Mouse (Mus musculus): ENCODE results near the gene Phldb1. TPM values are rescaled to one million over a fixed set of nuclear protein-coding genes. Genes with fewer than 3 reads are reported as not detected.
"Not testable (repeated sequence)": the region's sequence is repeated elsewhere in the genome, so short reads cannot be mapped to it uniquely, and the experiment has no call there.

The Phldb1 gene
- polyA plus RNA-seq, 1 experiment from 2014 or later: 40.8 TPM

DNA sequence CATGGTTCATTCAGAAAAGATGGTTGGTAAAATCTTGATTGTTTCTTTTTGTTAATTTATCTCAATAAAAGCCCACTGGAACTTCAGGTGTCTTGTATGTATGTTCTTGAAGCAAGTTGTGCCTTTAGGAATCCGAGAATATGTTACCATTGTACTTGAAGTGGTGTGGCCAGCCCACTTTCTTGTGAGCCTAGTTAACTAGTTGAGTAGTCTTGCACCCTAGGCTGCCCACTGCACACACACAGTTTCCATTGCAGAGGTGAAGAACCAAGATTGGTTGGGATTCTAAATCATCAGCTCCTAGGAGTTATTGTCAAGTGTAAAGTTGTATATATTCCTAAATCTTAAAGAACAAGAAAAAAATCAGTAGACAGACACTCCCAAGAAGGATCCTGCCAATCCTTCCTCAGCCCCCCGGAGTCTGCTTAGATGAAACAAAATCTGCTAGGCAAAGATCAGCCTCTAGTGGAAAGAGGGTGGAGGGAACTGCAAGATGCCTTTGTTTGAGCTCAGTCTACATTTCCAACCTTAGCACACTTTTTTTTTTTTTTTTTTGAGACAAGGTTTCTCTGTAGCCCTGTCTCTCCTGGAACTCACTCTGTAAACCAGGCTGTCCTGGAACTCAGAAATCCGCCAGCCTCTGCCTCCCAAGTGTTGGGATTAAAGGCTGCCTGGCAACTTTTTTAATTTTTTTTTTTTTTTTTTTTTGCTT is 94.2 kb downstream of the Phldb1 start:
- H3K36me3 ChIP-seq: peaks cover 56% of the 10 kb centered on the region
- no peaks in the 10 kb centered on the region for H3K4me1 ChIP-seq
- WGBS: 89% methylated on average over 3 of the region's 3 CpGs
- no peak for DNase-seq (ENCODE audit: low spot score)
- no peaks in the 10 kb centered on the region for H3K9me3 ChIP-seq (replicated peaks)
- no peak overlapping the region for H3K4me3 ChIP-seq
- no peak overlapping the region for H3K27ac ChIP-seq (replicated peaks)
- H3K27me3 ChIP-seq (ENCODE audit: low read depth, poor library complexity, severe bottlenecking): no peaks in the 10 kb centered on the region

DNA sequence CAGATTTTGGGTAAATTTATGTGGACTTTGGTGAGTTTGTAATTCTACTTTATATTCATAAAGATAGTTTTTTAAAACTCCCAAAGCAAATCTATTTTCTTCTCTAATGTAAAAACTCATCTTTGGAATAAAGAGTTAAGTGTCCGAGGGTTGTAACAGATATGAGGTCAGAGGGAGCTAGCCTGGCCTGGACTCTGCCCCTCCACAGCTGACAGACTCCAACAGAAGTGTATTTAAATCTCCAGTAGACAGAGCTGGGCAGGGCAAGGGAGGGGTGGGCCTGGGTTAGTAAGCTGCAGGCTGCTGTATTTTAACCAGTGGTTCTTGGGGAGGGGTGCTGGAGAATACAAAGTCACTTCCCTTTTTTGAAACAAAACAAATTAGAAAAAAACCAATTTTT is 95.0 kb downstream of the Phldb1 start:
- H3K27me3 ChIP-seq (ENCODE audit: low read depth, poor library complexity, severe bottlenecking); H3K4me1 ChIP-seq; DNase-seq (ENCODE audit: low spot score); H3K27ac ChIP-seq (replicated peaks); H3K9me3 ChIP-seq (replicated peaks); H3K4me3 ChIP-seq: not testable (repeated sequence)
- 96% methylated on average over 1 of the region's 1 CpGs for WGBS
- peaks cover 64% of the 10 kb centered on the region for H3K36me3 ChIP-seq

DNA sequence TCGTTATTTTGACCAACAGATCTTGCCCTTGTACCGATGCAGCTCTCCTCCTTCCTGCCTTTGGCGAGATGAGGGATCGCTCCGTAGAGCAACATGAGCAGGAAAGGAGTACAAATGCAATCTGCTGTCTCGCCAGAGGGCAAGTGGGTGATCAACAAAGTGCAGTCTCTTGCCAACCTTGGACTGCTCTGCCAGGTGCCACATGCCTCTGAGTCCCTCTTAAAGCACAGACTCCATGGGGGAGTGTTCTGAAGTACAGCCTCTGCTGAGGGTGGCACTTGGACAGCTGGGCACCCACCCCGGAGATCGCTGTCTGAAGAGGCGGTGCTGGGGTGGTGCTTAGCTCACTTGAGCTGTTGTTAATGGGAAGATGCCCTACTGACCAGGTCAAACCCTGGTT is 96.3 kb downstream of the Phldb1 start:
- H3K27ac ChIP-seq (replicated peaks); DNase-seq (ENCODE audit: low spot score); H3K27me3 ChIP-seq (ENCODE audit: low read depth, poor library complexity, severe bottlenecking); H3K9me3 ChIP-seq (replicated peaks); H3K4me3 ChIP-seq; H3K4me1 ChIP-seq: not testable (repeated sequence)
- 95% methylated on average over 9 of the region's 9 CpGs for WGBS
- H3K36me3 ChIP-seq: peaks cover 77% of the 10 kb centered on the region

DNA sequence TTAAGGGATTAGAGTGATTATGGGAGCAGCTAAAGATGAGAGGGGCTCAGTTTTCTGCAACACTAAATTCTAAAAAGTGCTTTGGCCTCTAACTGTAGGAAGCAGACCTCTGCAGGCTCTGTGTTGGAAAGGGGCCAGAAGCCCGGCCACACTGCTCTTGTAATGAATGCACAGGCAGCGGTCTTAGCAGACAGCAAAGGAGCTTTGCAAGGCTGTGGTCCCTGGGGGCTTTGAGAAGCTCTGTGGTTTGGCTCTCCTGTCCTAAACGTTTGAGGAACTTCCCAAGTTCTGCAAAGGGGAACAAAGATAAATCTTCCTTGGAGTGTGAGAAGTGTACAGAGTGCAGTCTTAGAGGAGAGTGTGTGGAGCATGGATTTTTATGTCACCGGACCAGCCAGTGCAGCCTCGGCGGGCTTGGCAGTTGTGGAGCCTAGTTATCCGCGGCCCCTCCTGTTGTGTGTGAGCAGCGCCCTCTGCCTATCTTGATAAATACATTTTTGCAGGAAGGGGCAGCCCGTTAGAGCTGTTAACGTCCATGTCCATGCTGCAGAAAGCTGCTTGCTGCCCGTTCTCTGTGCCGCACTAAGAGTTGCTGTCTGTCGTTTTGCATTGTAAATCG is 97.3 kb downstream of the Phldb1 start:
- WGBS: 89% methylated on average over 15 of the region's 15 CpGs
- H3K36me3 ChIP-seq: peaks cover 87% of the 10 kb centered on the region
- no peak overlapping the region for H3K4me3 ChIP-seq
- no peak for DNase-seq (ENCODE audit: low spot score)
- H3K9me3 ChIP-seq (replicated peaks): no peaks in the 10 kb centered on the region
- H3K27ac ChIP-seq (replicated peaks): no peak overlapping the region
- no peaks in the 10 kb centered on the region for H3K4me1 ChIP-seq
- no peaks in the 10 kb centered on the region for H3K27me3 ChIP-seq (ENCODE audit: low read depth, poor library complexity, severe bottlenecking)

Other genes starting within 250 kb of the Phldb1 start
- gene Cxcr5, start 173.3 kb downstream of the Phldb1 start, polyA plus RNA-seq (2016; fragmentation: Nextera tagmentation; extraction: Ambion mirVana): not detected in 2 replicates
- 19.5 and 19.7 TPM in 2 replicates for gene Ddx6, start 130.3 kb downstream of the Phldb1 start, polyA plus RNA-seq (2016; fragmentation: Nextera tagmentation; extraction: Ambion mirVana)
- gene Treh, start 62.0 kb downstream of the Phldb1 start, polyA plus RNA-seq (2016; fragmentation: Nextera tagmentation; extraction: Ambion mirVana): not detected in 2 replicates
- gene Arcn1, start 32.6 kb upstream of the Phldb1 start, polyA plus RNA-seq (2016; fragmentation: Nextera tagmentation; extraction: Ambion mirVana): 165 and 172 TPM in 2 replicates
- 130 and 144 TPM in 2 replicates for gene Ift46, start 32.7 kb upstream of the Phldb1 start, polyA plus RNA-seq (2016; fragmentation: Nextera tagmentation; extraction: Ambion mirVana)
- gene Tmem25, start 64.1 kb upstream of the Phldb1 start, polyA plus RNA-seq (2016; fragmentation: Nextera tagmentation; extraction: Ambion mirVana): 1.8 and 3.2 TPM in 2 replicates
- gene Ttc36, start 67.9 kb upstream of the Phldb1 start, polyA plus RNA-seq (2016; fragmentation: Nextera tagmentation; extraction: Ambion mirVana): 0.26 TPM in 1 of 2 replicates, not detected in the other
- gene Kmt2a, start 146.1 kb upstream of the Phldb1 start, polyA plus RNA-seq (2016; fragmentation: Nextera tagmentation; extraction: Ambion mirVana): 11.1 and 12.5 TPM in 2 replicates
- gene Atp5l, start 185.5 kb upstream of the Phldb1 start, polyA plus RNA-seq (2016; fragmentation: Nextera tagmentation; extraction: Ambion mirVana): 541 and 557 TPM in 2 replicates
- 24.2 and 26.8 TPM in 2 replicates for gene Ube4a, start 230.4 kb upstream of the Phldb1 start, polyA plus RNA-seq (2016; fragmentation: Nextera tagmentation; extraction: Ambion mirVana)
- not detected in 2 replicates for gene Cd3g, start 245.2 kb upstream of the Phldb1 start, polyA plus RNA-seq (2016; fragmentation: Nextera tagmentation; extraction: Ambion mirVana)
- not detected in 2 replicates for gene Cd3d, start 246.6 kb upstream of the Phldb1 start, polyA plus RNA-seq (2016; fragmentation: Nextera tagmentation; extraction: Ambion mirVana)